Mouse (Mus musculus) erythroblast, embryonic 14.5 days (primary cell): ENCODE data around the gene Ikzf4. TPM values are rescaled to one million over a fixed set of nuclear protein-coding genes. Genes with fewer than 3 reads are reported as not detected.
"Not testable (repeated sequence)": the region's sequence is repeated elsewhere in the genome, so short reads cannot be mapped to it uniquely, and the experiment has no call there.

Experiments used
- H3K27me3 ChIP-seq: 2 replicates; pipeline ENCODE4 v1.6.1; 2012; ENCODE audit warnings: inconsistent platforms; ENCODE audit not compliant: control insufficient read depth
- H3K36me3 ChIP-seq: 2 replicates; pipeline ENCODE4 v1.6.1; 2012; ENCODE audit warnings: mild to moderate bottlenecking, inconsistent platforms; ENCODE audit not compliant: control insufficient read depth
- H3K4me1 ChIP-seq: 2 replicates; pipeline ENCODE4 v1.6.1; 2012; ENCODE audit warnings: inconsistent platforms; ENCODE audit not compliant: control insufficient read depth
- H3K4me3 ChIP-seq: replicated peaks from 2 replicates; pipeline ENCODE3; 2012; ENCODE audit warnings: moderate library complexity, mild to moderate bottlenecking, inconsistent platforms
- H3K9me3 ChIP-seq: 2 replicates; pipeline ENCODE4 v1.6.1; 2012; ENCODE audit warnings: low read length, inconsistent platforms, mixed read lengths; ENCODE audit not compliant: control insufficient read depth
- GATA1 ChIP-seq: IDR thresholded peaks from 2 replicates; pipeline ENCODE4 v1.6.1; 2012; ENCODE audit warnings: low read length, inconsistent platforms, mixed read lengths
- TAL1 ChIP-seq: IDR thresholded peaks from 3 replicates; pipeline ENCODE4 v1.6.1; 2012; ENCODE audit warnings: low read length, inconsistent platforms, mixed read lengths
- polyA plus RNA-seq: library from polyadenylated mRNA; stranded (reverse); fragments of >175 nt; gene quantifications from 2 replicates; pipeline ENCODE4 v1.2.3, GENCODE M21; 2012

The Ikzf4 gene
- polyA plus RNA-seq, 1 experiment: 0.01 TPM

- Histone ChIP-seq H3K9me3 (no peaks in the 10 kb centered on the region), H3K36me3 (peaks cover 13% of the 10 kb centered on the region), H3K4me3 (no peak overlapping the region), H3K27me3 (peaks cover 8% of the 10 kb centered on the region), H3K4me1 (peaks cover 5% of the 10 kb centered on the region)
- no peak for TF ChIP-seq GATA1
- TF ChIP-seq TAL1: no peak
Measured at GRCm38 (mm10) chr10:128618570-128618969, 27.2 kb downstream of the Ikzf4 start.

- H3K4me1 ChIP-seq, H3K36me3 ChIP-seq, H3K4me3 ChIP-seq, H3K9me3 ChIP-seq: not testable (repeated sequence)
- H3K27me3 ChIP-seq: peaks cover 16% of the 10 kb centered on the region
Measured at GRCm38 (mm10) chr10:128615798-128616448, 29.9 kb downstream of the Ikzf4 start.

GRCm38 (mm10) chr10:128614934-128615333 is 30.9 kb downstream of the Ikzf4 start:
- Histone ChIP-seq H3K4me3 (no peak overlapping the region), H3K27me3 (peaks cover 16% of the 10 kb centered on the region), H3K9me3 (no peaks in the 10 kb centered on the region), H3K36me3 (no peaks in the 10 kb centered on the region), H3K4me1 (peaks cover 9% of the 10 kb centered on the region)
- TF ChIP-seq TAL1 (no peak), GATA1 (no peak)

- H3K4me1 ChIP-seq, H3K36me3 ChIP-seq, H3K4me3 ChIP-seq, H3K9me3 ChIP-seq: not testable (repeated sequence)
- H3K27me3 ChIP-seq: peaks cover 16% of the 10 kb centered on the region
Measured at GRCm38 (mm10) chr10:128613820-128614219, 32.0 kb downstream of the Ikzf4 start.

- no peak overlapping the region for H3K4me3 ChIP-seq
- TF ChIP-seq TAL1: no peak
- TF ChIP-seq GATA1: no peak
- H3K36me3 ChIP-seq: no peaks in the 10 kb centered on the region
- H3K4me1 ChIP-seq: peaks cover 9% of the 10 kb centered on the region
- H3K27me3 ChIP-seq: peaks cover 16% of the 10 kb centered on the region
- no peaks in the 10 kb centered on the region for H3K9me3 ChIP-seq
Measured at GRCm38 (mm10) chr10:128613154-128613440, 32.7 kb downstream of the Ikzf4 start.

GRCm38 (mm10) chr10:128612433-128613153 is 33.2 kb downstream of the Ikzf4 start:
- Histone ChIP-seq H3K27me3 (peaks cover 16% of the 10 kb centered on the region), H3K9me3 (no peaks in the 10 kb centered on the region), H3K36me3 (no peaks in the 10 kb centered on the region), H3K4me1 (peaks cover 9% of the 10 kb centered on the region), H3K4me3 (no peak overlapping the region)
- no peak for TF ChIP-seq GATA1
- TF ChIP-seq TAL1: no peak

GRCm38 (mm10) chr10:128606483-128606882 is 39.3 kb downstream of the Ikzf4 start:
- Histone ChIP-seq H3K36me3 (no peaks in the 10 kb centered on the region), H3K9me3 (no peaks in the 10 kb centered on the region), H3K4me1 (peaks cover 4% of the 10 kb centered on the region), H3K27me3 (no peaks in the 10 kb centered on the region; the same call in 1 of the 2 replicates), H3K4me3 (no peak overlapping the region)
- TF ChIP-seq GATA1 (no peak), TAL1 (no peak)

GRCm38 (mm10) chr10:128602470-128603128 is 43.2 kb downstream of the Ikzf4 start:
- peaks cover 4% of the 10 kb centered on the region for H3K4me1 ChIP-seq
- no peaks in the 10 kb centered on the region for H3K9me3 ChIP-seq
- H3K36me3 ChIP-seq: no peaks in the 10 kb centered on the region
- TF ChIP-seq TAL1 (no peak), GATA1 (no peak)
- H3K27me3 ChIP-seq: peaks cover 8% of the 10 kb centered on the region
- no peak overlapping the region for H3K4me3 ChIP-seq

GRCm38 (mm10) chr10:128601499-128601898 is 44.3 kb downstream of the Ikzf4 start:
- Histone ChIP-seq H3K36me3 (no peaks in the 10 kb centered on the region), H3K4me1 (peaks cover 4% of the 10 kb centered on the region), H3K4me3 (no peak overlapping the region), H3K9me3 (no peaks in the 10 kb centered on the region), H3K27me3 (peaks cover 8% of the 10 kb centered on the region)
- no peak for TF ChIP-seq TAL1
- TF ChIP-seq GATA1: no peak

- H3K4me1 ChIP-seq: no peaks in the 10 kb centered on the region
- H3K9me3 ChIP-seq: no peaks in the 10 kb centered on the region
- peaks cover 25% of the 10 kb centered on the region for H3K27me3 ChIP-seq
- no peaks in the 10 kb centered on the region for H3K36me3 ChIP-seq
- TF ChIP-seq TAL1: no peak
- TF ChIP-seq GATA1: no peak
- H3K4me3 ChIP-seq: no peak overlapping the region
Measured at GRCm38 (mm10) chr10:128598476-128598875, 47.3 kb downstream of the Ikzf4 start.
